Mouse (Mus musculus) spleen, postnatal 14 days (tissue): Measurements from ENCODE around the gene Scrt2.
"Not testable (repeated sequence)": the region's sequence is repeated elsewhere in the genome, so short reads cannot be mapped to it uniquely, and the experiment has no call there.

Source experiments
- DNase-seq, 2 experiments: peaks; one replicate each; pipeline ENCODE4 v3.0.0; 2021 to 2022; ENCODE audit warnings: low spot score in 2 of 2

Gene Scrt2

DNA sequence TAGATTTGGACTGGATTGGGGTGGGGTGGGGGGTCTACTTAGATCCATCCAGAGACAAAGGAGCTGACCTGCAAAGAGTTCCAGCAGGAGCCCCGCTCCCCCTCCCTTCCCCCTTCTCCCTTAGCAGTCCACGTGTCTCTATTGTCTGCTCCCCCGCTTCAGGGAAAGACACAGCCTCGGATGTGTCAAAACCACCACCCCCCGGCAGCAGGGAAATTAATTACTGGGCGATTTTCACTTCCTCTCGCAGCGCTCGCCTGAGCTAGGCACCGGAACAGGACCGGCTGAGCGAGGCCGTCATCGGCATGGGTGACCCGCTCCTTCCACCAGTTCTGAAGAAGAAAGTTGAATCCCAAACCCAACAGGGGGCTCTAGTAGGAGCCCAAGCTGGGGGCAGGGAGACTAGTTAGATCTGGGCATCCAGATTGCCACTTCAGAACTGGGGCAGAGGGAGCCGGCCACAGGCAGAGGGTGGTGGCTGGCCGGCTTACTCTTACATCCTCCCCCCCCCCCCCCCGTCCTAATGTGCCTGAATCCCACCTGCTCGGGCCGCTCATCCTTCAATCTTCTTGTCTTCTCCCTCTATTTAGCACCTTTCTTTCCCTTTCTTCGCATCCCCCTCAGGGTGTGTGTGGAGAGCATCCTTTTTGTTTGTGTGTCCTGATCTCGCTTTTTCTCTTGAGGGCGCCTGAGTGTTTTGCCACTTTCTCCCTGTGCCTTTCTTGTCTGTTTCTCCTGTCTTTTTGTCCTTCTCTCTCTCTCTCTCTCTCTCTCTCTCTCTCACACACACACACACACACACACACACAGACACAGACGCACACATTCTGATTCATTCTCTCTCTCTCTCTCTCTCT lies at the start of gene Scrt2:
Scrt2 (plus strand) TSS at position 845 of the 857 bp plus-strand sequence.
- DNase-seq: no peak

- no peak for DNase-seq
These were observed 41.2 kb upstream of the Scrt2 start for GRCm38 (mm10) chr2:152040101-152040500.

- no peak for DNase-seq
These were observed 34.0 kb upstream of the Scrt2 start for GRCm38 (mm10) chr2:152047116-152048002.

DNA sequence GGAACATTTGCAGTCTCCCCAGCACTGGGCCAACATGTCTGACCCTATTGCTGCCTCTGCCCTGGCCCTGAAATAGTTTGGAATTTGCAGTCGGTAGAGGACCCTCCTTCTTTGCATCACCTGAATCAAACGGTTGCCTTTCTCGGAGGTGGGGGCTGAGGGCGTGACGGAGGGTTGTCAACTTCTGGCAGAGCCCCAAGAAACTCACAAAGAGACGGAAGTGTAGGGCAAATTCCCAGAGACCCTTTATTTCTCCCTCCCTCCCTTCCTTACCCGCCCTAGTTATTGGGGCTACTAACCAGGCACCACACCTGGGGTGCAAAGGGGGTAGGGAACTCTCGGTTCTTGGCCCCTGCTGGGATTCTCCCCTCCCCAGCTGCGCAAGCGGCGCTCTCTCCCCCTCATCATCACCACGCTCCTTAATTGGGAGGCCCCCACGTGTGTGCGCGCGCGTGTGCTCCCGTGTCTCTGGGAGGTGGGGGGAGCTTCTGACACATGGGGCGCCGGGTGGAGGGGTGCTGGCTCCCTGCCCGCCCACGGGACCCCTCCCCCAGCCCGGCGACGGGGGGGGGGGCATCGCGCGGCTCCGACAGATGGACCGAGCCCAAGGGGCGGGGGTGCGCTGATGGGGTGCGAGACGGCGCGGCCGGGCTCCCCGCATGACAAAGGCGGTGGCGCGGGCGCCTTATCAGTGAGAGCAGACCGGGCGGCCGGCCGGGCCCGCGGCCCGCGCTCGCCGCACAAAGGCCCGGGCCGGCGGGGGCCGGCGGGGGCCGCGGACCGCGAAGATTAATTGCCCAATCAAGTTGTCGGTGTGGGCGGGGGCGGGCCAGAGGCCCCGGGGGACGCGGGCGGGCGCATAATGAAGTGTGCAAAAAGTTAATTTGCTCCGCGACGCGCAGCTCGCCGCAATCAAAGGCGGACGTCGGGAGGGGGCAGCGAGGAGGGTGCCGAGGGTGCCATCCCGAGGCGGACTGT lies 33.0 kb upstream of the Scrt2 start:
- no peak for DNase-seq

GRCm38 (mm10) chr2:152048981-152049441 lies 32.3 kb upstream of the Scrt2 start:
- no peak for DNase-seq

DNA sequence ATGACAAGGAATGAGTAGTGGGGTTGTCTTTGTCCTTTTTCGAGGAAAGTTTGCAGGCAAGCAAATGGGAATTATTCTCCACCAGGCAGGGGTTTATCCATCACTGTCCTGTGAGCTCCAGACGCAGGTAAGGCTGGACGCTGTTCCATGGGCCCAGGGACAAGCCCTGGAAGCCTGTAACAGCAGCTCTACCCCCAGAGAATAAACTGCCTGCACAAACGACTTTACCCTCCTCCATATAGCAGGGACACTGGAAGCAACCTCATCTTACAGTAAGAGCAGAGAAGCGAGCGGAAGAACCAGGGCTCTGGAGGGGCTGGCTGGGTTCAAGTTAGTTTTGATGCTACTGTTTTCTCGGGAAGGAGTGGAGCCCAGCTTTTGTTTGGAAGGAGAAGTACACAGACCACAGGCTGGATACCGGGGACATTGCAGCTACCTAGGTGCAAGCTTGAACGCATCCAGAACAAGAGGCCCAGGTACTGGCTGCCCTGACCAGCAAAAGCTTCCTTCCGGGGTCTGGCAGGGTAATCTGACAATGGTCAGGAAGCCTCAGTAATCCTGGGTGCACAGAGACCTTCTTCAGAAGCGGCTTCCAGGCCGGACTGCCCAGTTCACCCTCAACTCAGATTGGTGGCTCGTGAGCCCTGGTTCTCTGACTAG lies 31.6 kb upstream of the Scrt2 start:
- DNase-seq: no peak

- no peak for DNase-seq
These were observed 31.0 kb upstream of the Scrt2 start for GRCm38 (mm10) chr2:152050316-152050715.

DNA sequence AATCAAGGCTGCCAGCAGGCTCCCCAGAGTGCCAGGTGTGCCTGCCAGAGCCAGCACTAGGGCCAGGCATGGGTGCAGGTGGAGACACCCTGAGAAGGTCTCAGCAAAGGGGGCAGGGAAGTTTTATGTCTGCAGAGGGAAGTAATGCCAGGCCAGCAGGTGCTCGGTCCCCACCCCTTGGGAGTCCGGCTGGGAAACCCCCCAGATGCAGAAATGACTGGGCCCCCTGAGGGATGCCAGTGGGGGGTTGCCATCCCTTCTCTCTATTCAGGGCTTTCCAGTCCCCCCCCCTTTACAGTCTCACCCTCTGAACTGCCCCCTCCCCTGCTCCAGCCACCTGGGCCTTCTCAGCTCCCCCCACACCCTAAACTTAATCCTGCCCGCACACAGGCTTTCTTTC lies 29.3 kb upstream of the Scrt2 start:
- DNase-seq: no peak

DNA sequence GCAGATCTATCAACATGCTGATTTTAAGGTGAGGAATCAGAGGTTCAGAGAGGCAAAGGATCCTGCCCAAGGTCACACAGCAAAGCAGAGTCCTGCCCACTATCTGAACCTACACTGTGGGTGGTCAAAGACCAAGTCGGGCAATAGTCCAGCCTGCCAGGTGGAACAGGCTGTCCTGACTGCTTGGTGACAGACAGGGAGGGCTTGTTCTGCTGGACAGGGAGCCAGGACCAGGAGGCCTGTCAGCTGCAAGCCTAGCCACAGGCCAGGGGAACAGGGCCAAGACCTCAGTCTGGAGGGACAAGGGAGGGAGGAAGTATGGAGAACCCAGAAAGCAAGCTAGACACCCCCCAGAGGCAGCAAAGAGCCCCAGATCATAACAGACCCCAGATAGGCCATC lies 25.9 kb upstream of the Scrt2 start:
- DNase-seq: no peak

DNA sequence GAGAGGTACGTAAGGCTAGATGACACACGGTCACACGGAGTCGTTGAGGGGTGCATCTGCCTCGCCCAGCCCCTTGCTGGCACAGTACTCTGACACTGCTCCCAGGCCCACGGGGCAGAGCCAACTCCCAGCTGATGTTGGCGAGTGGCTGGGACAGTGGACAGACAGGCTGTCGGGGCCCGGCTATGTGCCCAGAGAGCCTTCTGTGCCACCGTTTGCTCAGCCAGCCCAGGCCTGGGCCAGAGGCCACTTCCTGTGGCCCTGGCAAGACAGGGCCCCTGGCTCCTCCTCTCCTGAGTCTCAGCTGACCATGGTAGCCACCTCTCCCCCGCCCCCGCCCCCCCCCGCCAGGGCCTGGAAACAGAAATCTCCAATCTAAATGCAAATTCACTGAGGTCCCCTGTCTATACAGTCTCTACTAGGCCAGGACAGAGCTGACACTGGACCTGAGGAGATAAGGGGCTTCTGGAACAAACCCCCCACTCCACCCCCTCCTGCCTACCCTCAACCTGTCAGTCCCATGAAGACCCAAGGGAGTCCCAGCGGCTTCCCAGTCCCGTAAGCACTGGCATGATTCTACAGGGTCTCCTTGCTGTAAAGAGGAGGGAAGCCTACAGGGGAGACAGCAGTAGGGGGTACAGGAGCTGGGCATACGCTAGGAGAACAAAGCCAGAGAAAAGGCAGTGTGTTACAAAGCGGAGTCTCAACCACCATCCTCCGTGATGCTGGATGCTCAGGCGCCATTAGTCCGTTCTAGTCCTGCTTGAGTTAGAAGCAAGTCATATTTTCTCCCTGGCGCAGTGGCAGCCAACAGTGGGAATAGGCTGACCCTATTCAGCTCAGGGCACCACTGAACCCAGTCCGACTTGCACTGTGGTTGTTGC lies 24.7 kb upstream of the Scrt2 start:
- no peak for DNase-seq

DNA sequence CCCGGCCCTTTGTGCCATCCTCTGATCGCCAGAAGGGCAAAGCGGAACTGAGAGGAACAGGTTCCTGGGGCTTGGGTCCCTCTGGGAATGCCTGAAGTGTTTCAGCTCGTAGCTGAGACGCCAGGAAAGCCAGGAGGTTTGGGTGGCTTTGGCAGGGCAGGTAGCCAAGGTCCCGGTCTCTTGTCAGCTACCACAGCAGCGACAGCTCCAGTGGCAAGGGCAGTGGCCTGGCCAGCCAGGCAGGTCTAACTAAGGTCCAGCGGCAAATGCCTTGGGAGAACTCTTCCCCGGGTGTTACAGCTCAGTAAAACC lies 24.1 kb upstream of the Scrt2 start:
- no peak for DNase-seq

- not testable (repeated sequence) for DNase-seq
These were observed 18.5 kb upstream of the Scrt2 start for GRCm38 (mm10) chr2:152062817-152063216.

DNA sequence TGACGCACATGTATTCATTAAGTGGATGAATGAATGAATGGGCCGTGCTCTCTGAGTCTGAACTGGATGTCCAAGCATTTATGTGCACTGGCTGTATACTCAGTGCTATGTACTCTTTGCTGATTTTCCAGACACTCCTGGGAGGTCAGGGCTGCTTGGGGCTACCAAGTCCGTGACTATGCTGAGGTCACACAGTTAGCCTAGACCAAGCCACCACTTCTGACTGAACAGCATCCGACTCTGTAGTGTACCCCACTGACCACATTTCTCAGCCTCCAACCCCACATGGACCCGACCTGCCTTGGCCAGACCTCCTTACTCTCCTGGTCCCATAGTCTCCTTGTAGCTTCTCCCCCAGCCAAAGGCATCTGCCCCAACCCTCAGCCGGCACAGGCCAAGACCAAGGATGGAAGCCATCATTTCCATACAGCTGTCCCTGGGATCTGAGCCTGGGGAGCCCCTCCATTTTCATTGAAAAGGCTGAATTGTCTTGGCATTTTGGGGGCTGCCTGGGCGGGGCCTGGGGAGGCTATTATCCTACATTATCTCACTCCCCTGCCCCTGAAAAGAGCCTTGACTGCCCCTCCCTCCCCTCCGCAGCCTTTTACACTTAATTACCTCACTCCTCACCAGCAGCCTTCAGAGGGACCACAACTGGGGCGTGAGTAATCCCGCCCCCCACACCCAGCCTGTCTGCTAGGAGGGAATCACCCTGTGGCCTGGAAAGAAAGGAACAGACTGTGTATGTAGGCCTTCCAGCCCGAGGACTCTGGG lies 12.5 kb upstream of the Scrt2 start:
- DNase-seq: no peak

DNA sequence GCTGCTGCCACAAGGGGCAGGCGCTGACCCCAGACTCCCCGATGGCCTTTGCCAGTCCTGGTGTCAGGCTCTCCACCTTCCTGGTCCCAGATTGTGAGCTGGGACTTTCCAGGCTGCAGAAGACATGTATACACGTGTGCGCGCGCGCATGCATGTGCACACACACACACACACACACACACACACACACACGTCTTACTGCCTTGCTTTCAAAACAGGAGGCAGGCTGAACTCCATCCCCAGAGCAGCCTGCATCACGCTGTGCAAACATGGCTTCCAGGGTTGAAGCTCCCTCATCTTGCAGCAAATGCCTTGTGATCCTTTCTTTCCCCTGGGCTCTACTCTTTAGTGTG lies 11.9 kb upstream of the Scrt2 start:
- no peak for DNase-seq

GRCm38 (mm10) chr2:152069941-152070340 lies 11.4 kb upstream of the Scrt2 start:
- DNase-seq: no peak

- DNase-seq: no peak
These were observed 6.8 kb upstream of the Scrt2 start for GRCm38 (mm10) chr2:152074521-152074920.

GRCm38 (mm10) chr2:152075294-152075889 lies 5.9 kb upstream of the Scrt2 start:
- no peak for DNase-seq

- DNase-seq: no peak
These were observed 4.0 kb upstream of the Scrt2 start for GRCm38 (mm10) chr2:152077337-152077736.
